Mouse (Mus musculus) layer of hippocampus, adult 2 months (tissue): ENCODE results near the gene Gimap9. TPM values are rescaled to one million over a fixed set of nuclear protein-coding genes. Genes with fewer than 3 reads are reported as not detected.

Experiments
- DNase-seq, 2 experiments: peaks; one replicate each; pipeline ENCODE4 v3.0.0; 2022; ENCODE audit warnings: low spot score in 2 of 2
- H3K27ac ChIP-seq: fragments of 200-600 bp; 2 replicates; pipeline ENCODE4 v1.8.1; 2022
- H3K4me3 ChIP-seq: fragments of 200-600 bp; 2 replicates; pipeline ENCODE4 v1.8.1; 2022; ENCODE audit warnings: mild to moderate bottlenecking
- CTCF ChIP-seq: fragments of 200-600 bp; conservative IDR thresholded peaks from 2 replicates; pipeline ENCODE4 v1.8.1; 2022; ENCODE audit warnings: antibody characterized with exemption, mild to moderate bottlenecking, moderate library complexity
- long read RNA-seq, 2 experiments: library from polyadenylated mRNA; stranded (forward); transcript quantifications; one replicate each; pipeline ENCODE4 v2.0.0; 2021; ENCODE audit warnings: borderline mapping rate in 2 of 2
- total RNA-seq, 2 experiments: library from RNA; stranded (reverse); gene quantifications; 2 replicates each; pipeline ENCODE4 v1.2.3; 2021

The Gimap9 gene
- total RNA-seq = under 1 TPM; 0.42 to 0.44 TPM
- long read RNA-seq, experiment 1, partial matches to known transcripts = 0 of 1 reads
- long read RNA-seq, experiment 1, other reads (novel, unspliced or antisense) = 0 of 1 reads
- long read RNA-seq, experiment 2 = 0 reads

DNA sequence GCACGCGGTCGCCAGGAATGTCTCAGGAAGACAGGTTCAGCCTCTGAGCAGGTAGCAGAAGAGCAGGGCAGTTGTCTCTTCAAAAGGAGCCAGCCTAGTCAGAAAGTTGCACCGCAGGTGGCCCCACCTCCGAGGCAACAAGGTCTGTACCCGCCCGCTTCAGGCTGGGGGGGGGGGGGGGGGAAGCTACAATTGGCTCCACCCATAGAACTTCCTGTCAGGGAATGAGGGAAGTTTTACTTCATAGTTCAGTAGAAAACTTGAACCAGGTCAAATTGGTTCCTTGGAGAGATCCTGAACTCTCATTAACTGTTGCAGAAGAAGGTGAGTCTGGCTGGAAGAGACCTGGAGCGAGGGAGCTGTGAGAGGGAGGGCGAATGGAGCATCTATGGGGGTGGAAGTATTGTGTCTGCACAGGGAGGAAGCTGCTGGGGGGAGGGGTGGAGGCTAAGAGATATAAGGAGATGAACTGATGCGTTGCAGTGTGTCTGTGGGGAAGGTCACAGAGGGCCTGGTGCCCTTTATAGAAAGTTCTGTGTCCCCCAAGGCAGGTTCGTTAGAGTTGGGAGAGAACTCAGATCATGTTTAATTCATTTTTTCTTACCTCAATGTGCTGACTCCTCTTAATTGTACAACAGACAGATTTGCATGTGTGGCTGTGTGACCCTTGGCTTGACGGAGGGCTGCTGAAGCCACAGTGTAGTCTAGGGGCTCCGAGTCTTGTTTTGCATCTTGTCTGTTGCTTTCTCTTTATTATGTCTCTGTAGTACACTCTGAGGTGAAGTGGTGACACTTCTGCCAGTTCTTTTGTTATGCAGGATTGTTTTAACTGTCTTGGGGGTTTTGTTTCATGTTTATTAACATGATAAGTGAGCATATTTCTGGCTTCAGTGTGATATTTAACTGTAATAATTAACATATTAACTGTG is at the start of gene Gimap9:
Gene Gimap9, plus strand, starts transcription at position 199 of the 929 bp plus-strand sequence.
- no peak for TF ChIP-seq CTCF
- peak within 1 kb of the TSS; percentile 9; the same call in 1 of the 2 replicates for H3K4me3 ChIP-seq
- DNase-seq = no peak
- no peak within 1 kb of the TSS for H3K27ac ChIP-seq

DNA sequence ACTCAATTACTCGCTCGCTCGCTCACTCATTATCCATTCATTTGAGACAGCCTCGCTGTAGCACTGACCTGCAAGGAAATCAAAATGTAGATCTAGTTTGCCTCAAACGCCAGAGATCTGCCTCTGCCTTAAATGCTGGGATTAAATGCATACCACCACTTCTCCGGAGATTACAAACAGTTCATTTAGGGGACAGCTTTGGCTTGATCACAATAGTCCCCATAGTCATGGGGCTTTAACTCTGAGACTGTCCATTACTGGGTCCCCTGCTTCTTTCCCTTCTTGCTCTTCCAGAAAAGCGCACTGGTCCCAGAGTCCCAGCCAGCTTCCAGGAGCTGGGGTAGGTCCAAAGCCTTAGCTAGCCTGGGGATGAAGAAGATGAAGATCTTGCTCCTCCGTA is 49.5 kb upstream of the Gimap9 start, which contains the start of gene AI854703:
Gene AI854703, plus strand, starts transcription at position 301 of the 400 bp plus-strand sequence.
- peak within 1 kb of the TSS; percentile 80 for H3K27ac ChIP-seq
- no peak for TF ChIP-seq CTCF
- DNase-seq = no peak
- H3K4me3 ChIP-seq = peak within 1 kb of the TSS; percentile 73

DNA sequence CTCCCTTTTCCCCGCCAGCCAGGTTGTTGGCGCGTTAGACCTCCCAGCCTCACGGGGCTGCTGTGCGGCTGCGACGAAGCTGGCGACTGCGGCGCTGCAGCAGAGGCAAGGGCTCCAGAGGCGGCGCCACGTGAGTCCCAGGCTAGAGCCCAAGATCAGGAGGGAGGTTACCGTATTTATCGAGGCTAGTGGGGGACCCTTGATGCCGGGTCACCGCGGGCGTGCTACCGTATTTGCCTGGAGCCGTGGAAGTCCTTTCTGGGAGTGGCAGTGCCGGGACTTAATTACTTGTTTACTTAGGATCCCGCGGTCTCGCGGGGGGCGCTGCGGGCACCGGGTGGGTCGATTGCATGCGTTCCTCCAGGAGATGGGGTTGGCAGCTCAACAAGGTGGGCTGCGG is 48.9 kb upstream of the Gimap9 start:
- TF ChIP-seq CTCF = peak; percentile 52
- Histone ChIP-seq H3K4me3 (peak overlapping the region; percentile 73), H3K27ac (peak overlapping the region; percentile 80)
- DNase-seq = peak; percentile 64

DNA sequence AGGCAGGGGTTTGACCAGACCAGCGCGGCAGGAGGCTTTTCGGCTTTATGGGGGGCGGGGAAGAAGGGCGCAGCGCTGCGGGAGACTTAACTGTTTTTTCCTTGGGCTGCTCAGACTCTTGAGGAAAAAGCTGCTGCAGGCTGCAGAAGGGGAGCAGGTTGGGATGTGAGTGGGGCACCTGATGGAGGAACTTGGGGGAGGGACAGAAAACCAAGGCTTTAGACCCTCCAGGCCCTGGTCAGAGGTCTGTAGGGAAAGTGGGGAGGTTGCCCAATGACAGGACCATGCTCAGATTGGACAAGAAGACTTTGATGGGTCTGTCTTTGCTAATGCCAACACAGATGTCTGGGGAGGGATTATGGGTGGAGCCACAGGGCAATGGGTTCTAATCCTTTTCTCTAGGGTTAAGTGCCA is 48.4 kb upstream of the Gimap9 start:
- no peak for TF ChIP-seq CTCF
- no peak for DNase-seq
- Histone ChIP-seq H3K4me3 (peak overlapping the region; percentile 73), H3K27ac (peak overlapping the region; percentile 80)

GRCm38 (mm10) chr6:48628377-48628776 is 47.6 kb upstream of the Gimap9 start:
- H3K27ac ChIP-seq = peak overlapping the region; percentile 80; the same call in 1 of the 2 replicates
- no peak for DNase-seq
- no peak for TF ChIP-seq CTCF
- H3K4me3 ChIP-seq = no peak overlapping the region

DNA sequence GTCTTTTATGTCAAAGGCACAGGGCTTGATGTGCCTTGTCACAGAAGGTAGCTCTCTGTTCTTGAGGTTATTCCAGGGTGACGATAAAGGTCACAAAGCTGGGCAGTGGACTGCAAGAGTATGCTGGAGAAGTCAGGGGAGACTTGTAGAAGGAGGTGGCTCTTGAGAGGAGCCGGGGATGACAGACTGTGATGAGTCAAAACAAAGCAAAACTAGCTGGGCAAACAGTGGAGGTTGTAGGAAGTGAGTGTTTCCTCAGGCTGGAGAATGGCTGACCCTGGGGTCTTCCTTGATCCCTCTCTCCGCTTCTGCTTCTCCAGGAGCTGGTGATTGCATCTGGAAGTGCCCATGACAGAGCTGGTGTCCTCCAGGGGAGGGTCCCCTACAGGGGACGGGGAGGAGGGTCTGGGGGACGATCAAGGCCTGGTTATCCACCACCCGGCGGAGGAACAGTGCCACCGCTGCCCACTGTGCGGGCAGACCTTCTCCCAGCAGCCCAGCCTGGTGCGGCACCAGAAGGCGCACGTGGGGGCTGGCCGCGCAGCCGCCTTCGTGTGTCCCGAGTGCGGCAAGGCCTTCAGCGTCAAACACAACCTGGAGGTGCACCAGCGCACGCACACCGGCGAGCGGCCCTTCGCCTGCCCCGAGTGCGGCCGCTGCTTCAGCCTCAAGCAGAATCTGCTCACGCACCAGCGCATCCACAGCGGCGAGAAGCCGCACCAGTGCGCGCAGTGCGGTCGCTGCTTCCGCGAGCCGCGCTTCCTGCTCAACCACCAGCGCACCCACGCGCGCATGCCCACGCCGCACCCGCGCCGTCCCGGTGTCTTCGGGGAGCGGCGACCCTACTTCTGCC is 46.9 kb upstream of the Gimap9 start:
- Histone ChIP-seq H3K4me3 (peak overlapping the region; percentile 65), H3K27ac (peak overlapping the region; percentile 92)
- peak; percentile 7; the same call in 1 of the 2 replicates for TF ChIP-seq CTCF
- peak; percentile 34 to 43 for DNase-seq

- H3K27ac ChIP-seq = peak overlapping the region; percentile 92
- peak in 1 of 2 experiments; percentile 11 for DNase-seq
Observed at GRCm38 (mm10) chr6:48629661-48630034, 46.3 kb upstream of the Gimap9 start.

DNA sequence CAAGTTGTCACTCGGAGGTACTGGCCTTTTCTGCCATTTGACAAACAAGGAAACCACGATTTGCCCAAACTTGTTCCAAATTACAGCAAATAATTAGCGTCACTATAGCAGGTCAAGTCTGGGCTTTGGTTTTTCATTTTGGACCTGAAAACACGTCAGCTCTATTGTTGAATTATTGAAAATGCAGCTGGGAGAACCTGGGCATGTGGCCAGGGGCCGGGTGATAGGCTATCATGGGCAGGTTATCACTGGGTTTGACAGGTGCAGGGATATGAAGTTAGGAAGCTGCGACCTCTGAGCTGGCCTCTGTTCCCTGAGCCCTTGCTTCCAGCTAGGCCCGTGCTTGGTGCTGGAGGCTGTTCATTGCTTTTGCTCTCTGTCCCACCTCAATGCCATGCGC is 45.1 kb upstream of the Gimap9 start:
- Histone ChIP-seq H3K27ac (no peak overlapping the region), H3K4me3 (no peak overlapping the region)
- TF ChIP-seq CTCF = no peak
- no peak for DNase-seq

More at GRCm38 (mm10) chr6:48629661-48630034, 46.3 kb upstream of the Gimap9 start:
- TF ChIP-seq CTCF = no peak
- H3K4me3 ChIP-seq = peak overlapping the region; percentile 65

DNA sequence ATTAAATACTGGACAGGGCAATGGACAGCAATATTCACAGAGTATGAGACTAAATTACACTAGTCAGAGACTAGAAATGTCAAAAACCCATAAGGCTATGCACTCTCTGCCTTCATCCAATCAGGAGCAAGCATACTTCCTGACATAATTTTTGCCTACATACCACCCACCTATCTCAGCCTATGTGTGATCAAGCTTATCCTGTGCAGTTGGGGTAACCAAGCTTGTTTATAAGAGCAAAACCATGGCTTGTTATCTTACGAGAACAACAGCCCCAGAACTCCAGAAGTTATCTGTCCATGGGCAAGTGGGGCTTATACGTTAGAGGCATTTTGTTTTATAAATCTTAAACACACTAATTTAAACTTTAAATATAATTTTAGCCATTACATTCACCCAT is 40.8 kb upstream of the Gimap9 start:
- DNase-seq = no peak
- no peak for TF ChIP-seq CTCF
- Histone ChIP-seq H3K4me3 (no peak overlapping the region), H3K27ac (no peak overlapping the region)

DNA sequence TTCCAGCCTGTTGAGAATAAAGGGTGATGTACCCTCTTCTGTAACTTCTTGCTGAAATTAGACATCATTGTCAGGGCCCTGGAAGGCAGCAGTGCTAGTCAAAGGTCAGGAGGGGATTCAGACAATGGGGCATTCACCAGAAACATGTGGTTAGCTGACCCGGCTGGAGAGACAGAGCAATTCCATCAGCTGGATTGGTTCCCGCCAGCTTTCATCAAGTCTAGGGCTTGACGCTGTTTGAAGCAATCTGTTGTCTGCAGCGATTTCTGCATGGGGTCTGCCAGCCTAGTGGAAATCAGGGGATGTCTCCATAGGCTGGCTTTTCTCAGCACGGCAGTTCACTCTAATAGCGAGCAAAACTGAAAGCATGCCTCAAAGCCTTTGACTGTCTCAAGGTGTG is 39.4 kb upstream of the Gimap9 start:
- TF ChIP-seq CTCF = no peak
- no peak overlapping the region for H3K4me3 ChIP-seq
- H3K27ac ChIP-seq = no peak overlapping the region
- DNase-seq = no peak

GRCm38 (mm10) chr6:48637811-48638500 is 38.0 kb upstream of the Gimap9 start:
- H3K27ac ChIP-seq = no peak overlapping the region
- TF ChIP-seq CTCF = no peak
- DNase-seq = no peak
- no peak overlapping the region for H3K4me3 ChIP-seq

DNA sequence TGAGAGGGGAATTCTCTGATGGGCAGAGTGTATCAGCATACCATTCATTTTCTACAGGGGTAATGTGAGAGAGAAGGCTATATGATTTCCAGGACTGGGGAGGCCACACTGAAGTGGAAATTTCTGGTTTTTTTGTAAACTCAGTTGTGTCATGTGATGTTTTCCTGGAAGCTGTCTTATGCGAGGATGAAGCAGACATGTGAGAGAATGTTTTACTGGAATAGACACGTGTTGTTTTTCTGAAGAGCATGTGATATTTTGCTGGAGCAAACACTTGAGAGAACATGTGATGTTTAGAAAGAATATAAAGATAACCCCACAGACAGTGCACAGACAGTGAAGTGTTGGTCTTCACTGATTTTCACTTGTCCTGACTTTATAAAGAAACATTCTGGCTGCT is 37.4 kb upstream of the Gimap9 start:
- H3K4me3 ChIP-seq = no peak overlapping the region
- H3K27ac ChIP-seq = no peak overlapping the region
- DNase-seq = no peak
- no peak for TF ChIP-seq CTCF
